Mouse (Mus musculus) testis, postnatal 14 days (tissue): ENCODE results near the gene Asgr2.
"Not testable (repeated sequence)": the region's sequence is repeated elsewhere in the genome, so short reads cannot be mapped to it uniquely, and the experiment has no call there.

Experiments used
- DNase-seq: peaks from one replicate; pipeline ENCODE4 v3.0.0; 2021; ENCODE audit warnings: low spot score

Gene Asgr2

DNA sequence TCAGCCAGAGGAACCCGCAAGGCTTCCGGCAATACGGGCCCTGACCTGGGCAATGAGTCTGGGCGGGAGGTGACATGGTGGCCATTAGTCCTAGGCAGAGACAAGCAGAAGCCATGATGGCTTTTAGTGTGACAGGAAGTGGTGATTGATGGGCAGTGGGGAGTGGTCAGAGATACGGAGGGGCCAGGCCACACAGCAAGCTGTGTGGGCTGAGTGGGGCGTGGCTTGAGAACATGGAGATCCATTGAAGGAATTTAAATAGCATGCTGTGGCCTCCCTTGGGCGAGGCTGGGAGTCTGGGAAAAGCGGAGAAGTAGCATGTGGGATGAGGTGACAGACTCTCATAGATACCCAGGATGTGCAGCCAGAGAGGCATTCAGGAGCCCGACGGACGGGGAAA, 5.0 kb downstream of the Asgr2 start:
- no peak for DNase-seq

- DNase-seq: no peak
These were observed 6.7 kb downstream of the Asgr2 start for GRCm38 (mm10) chr11:70099102-70099501.

GRCm38 (mm10) chr11:70099809-70100208, 7.4 kb downstream of the Asgr2 start:
- DNase-seq: no peak

- no peak for DNase-seq
These were observed 11.4 kb downstream of the Asgr2 start for GRCm38 (mm10) chr11:70103701-70104315.

DNA sequence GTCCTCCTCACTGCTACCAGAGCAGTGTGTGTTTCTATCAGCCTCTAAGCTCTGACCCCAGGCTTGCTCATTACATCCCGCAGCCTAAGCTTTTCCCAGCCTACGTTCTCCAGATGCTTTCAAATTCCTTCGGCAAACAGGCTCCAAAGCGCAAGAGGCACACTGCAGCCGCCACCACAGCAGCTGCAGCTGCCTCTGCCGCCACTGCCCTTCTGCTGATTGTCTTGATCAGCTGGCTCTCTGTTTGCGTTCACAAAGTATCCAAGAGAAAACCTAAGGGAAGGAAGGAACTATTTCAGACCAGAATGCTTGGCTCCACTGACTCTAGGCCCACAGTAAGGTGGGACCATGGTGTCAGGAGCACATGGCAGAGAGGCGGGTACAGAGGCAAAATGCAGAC, 14.6 kb downstream of the Asgr2 start:
- no peak for DNase-seq

DNA sequence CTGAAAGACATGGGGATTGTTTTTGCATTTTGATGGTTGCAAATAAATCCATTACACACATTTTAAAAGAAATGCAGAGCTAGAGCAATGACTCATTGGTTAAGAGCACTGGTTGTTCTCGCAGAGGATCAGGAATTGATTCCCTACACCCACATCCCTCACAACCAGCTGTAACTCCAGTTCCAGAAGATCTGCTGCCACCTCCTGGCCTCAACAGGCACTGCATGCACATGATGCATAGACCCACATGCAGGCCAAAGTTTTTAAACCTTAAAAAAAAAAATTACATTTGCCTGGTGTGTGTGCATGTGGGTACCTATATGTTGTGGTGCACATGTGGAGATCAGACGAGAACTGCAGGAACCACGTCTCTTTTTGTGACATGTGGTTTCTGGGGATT, 17.7 kb downstream of the Asgr2 start:
- no peak for DNase-seq

DNA sequence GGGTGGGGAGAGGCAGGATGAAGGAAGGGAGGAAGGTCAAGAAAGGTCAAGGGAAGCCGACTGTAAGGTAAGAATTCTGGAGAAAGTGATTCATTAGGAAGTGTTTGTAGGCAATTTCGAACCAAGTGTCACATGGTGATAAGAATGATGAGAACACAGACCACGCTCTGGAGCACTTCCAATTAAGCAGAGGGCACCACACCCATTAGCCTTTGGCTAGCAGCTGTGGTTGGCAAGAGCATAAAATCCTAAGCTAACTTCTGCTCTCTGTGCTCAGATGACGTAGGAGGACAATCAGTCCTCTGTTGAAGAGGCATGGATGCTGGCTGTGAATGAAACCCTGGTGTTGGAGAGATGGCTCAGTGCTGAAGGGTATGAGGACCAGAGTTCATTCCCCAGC, 22.1 kb downstream of the Asgr2 start:
- DNase-seq: no peak

DNA sequence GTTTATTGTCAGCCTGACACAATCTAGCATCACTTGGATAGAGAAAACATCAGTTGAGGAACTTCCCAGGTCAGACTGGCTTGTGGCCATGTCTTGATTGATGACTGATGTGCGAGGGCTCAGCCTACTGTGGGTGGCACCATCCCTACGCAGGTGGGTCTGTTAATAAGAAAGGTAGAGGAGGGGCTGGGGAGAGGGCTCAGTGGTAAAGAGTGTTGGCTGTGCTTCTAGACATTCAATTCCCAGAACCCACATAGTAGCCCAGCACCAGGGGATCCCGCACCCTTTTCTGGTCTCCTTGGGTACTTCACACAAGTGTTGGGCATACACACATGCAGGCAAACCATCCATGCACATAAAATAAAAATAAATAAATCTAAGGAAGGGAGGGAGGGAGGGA, 23.5 kb downstream of the Asgr2 start:
- no peak for DNase-seq

DNA sequence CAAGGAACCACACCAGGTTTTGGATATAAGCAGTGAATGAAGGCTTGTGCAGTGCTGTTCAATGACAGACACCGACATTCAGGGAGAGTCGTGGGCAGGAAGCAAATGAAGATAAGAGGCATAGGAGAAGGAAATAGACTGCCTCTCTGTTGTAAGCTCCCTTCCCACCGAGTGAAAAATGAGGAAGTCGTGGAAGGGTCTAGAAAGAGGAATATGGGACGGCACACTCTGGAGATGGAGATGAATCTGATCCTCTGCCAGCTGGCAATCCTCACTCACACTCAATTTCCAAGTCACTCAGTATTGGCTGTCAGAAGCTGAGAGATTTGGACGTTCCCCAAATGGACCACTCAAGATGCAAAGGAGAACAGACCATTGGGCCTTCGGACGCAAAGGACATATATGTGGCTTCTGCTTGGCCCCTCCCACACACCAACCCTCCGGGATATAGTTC, 37.5 kb downstream of the Asgr2 start, which contains the start of gene Mgl2:
Gene Mgl2 (plus strand): TSS at position 404 of the 454 bp plus-strand sequence.
- no peak for DNase-seq

GRCm38 (mm10) chr11:70135001-70135400, 42.6 kb downstream of the Asgr2 start:
- DNase-seq: not testable (repeated sequence)

DNA sequence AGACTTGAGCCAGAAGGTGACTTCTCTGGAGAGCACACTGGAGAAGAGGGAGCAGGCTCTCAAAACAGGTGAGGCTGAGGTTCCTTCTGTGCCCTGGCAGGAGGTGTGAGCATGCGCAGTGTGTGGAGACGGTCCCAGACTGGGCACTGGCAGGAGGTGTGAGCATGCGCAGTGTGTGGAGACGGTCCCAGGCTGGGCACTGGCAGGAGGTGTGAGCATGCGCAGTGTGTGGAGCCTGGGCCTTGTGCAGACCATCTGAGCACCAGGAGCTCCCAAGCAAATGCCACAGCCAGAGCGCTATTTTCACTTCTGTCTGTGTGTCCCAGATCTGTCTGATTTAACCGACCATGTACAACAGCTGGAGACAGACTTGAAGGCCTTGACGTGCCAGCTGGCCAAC, 43.5 kb downstream of the Asgr2 start:
- DNase-seq: peak; percentile 41

- no peak for DNase-seq
These were observed 46.7 kb downstream of the Asgr2 start for GRCm38 (mm10) chr11:70139171-70139570.

DNA sequence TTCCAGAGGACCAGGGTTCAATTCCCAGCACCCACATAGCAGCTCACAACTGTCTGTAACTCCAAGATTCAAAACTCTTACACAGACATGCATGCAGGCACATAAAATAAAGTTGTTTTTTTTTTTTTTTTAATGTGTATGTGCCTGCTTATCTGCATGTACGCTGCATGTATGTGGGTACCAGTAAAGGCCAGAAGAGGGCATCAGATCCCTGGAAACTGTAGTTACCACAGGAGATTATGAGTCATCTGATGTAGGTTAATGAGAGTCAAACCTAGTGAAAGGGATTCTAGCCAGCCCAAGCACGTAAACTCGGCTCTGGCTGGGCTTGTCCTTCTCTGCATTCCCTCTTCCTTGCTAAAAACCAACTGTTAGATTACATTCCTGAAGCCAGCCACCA, 58.6 kb downstream of the Asgr2 start:
- DNase-seq: no peak
